Mouse (Mus musculus) stomach, embryonic 15.5 days (tissue): ENCODE measurements around the gene 1700016C15Rik. TPM values are rescaled to one million over a fixed set of nuclear protein-coding genes. Genes with fewer than 3 reads are reported as not detected.

ENCODE experiments used
- ATAC-seq: fragments of 200-750 bp; cut with Nextera tagmentation; 2 replicates; pipeline ENCODE4 v1.8.0; 2017; ENCODE audit warnings: low read depth, moderate number of reproducible peaks, moderate TSS enrichment; ENCODE audit not compliant: insufficient read depth, low FRiP score
- H3K27ac ChIP-seq: fragments of 300-500 bp; sonication (generic); 2 replicates; pipeline ENCODE4 v1.5.1; 2015; ENCODE audit warnings: mild to moderate bottlenecking, inconsistent platforms
- H3K27me3 ChIP-seq: fragments of 300-500 bp; sonication (generic); replicated peaks from 2 replicates; pipeline ENCODE4 v1.6.1; 2015; ENCODE audit warnings: inconsistent platforms
- H3K36me3 ChIP-seq: fragments of 300-500 bp; sonication (generic); 2 replicates; pipeline ENCODE4 v1.6.1; 2015; ENCODE audit warnings: inconsistent platforms
- H3K4me1 ChIP-seq: fragments of 300-500 bp; sonication (generic); 2 replicates; pipeline ENCODE4 v1.6.1; 2015; ENCODE audit warnings: inconsistent platforms
- H3K4me2 ChIP-seq: fragments of 300-500 bp; sonication (generic); 2 replicates; pipeline ENCODE4 v1.6.1; 2015; ENCODE audit warnings: mild to moderate bottlenecking, inconsistent platforms
- H3K4me3 ChIP-seq: fragments of 300-500 bp; sonication (generic); replicated peaks from 2 replicates; pipeline ENCODE4 v1.5.1; 2015; ENCODE audit warnings: inconsistent platforms
- H3K9ac ChIP-seq: fragments of 300-500 bp; sonication (generic); 2 replicates; pipeline ENCODE4 v1.6.1; 2015; ENCODE audit warnings: inconsistent platforms
- H3K9me3 ChIP-seq: fragments of 300-500 bp; sonication (generic); 2 replicates; pipeline ENCODE4 v1.6.1; 2016; ENCODE audit warnings: inconsistent platforms
- WGBS: fragments of 180-500 bp; shearing (Covaris S2); methylation state at CpG from one replicate; pipeline ENCODE4 v1.1.7; 2015; 5-methylcytosine and 5-hydroxymethylcytosine counted together
- polyA plus RNA-seq: library from polyadenylated mRNA; unstranded; fragments of >200 nt; fragmentation: Nextera tagmentation; extraction: Ambion mirVana; gene quantifications from 2 replicates; pipeline ENCODE4 v1.2.1, GENCODE M21; 2015

Gene 1700016C15Rik
- not detected in 2 replicates for polyA plus RNA-seq

- H3K9me3 ChIP-seq = no peaks in the 10 kb centered on the region
- ATAC-seq = peak; percentile 74
- WGBS = 64% methylated on average over 11 of the region's 11 CpGs
- no peak within 1 kb of the TSS for H3K4me2 ChIP-seq
- no peaks in the 10 kb centered on the region for H3K4me1 ChIP-seq
- H3K27ac ChIP-seq = peak within 1 kb of the TSS; percentile 89
- H3K27me3 ChIP-seq = no peaks in the 10 kb centered on the region
- no peaks in the 10 kb centered on the region for H3K36me3 ChIP-seq
- no peak within 1 kb of the TSS for H3K4me3 ChIP-seq
- H3K9ac ChIP-seq = no peak within 1 kb of the TSS
Observed at GRCm38 (mm10) chr1:177729043-177730024, at the start of gene 1700016C15Rik. Gene 1700016C15Rik (plus strand): TSS chr1:177729814.

GRCm38 (mm10) chr1:177681239-177681638 lies 48.4 kb upstream of the 1700016C15Rik start:
- ATAC-seq = no peak

GRCm38 (mm10) chr1:177683931-177684836 lies 45.4 kb upstream of the 1700016C15Rik start:
- Histone ChIP-seq H3K27me3 (no peaks in the 10 kb centered on the region), H3K27ac (no peak overlapping the region), H3K4me1 (no peaks in the 10 kb centered on the region), H3K9me3 (no peaks in the 10 kb centered on the region), H3K9ac (no peak overlapping the region), H3K4me2 (no peak overlapping the region), H3K4me3 (no peak overlapping the region), H3K36me3 (no peaks in the 10 kb centered on the region)
- ATAC-seq = no peak
- 57% methylated on average over 18 of the region's 18 CpGs for WGBS

More at GRCm38 (mm10) chr1:177681239-177681638, 48.4 kb upstream of the 1700016C15Rik start:
- Histone ChIP-seq H3K4me2 (no peak overlapping the region), H3K27me3 (no peaks in the 10 kb centered on the region), H3K4me1 (no peaks in the 10 kb centered on the region), H3K27ac (no peak overlapping the region), H3K9ac (no peak overlapping the region), H3K36me3 (no peaks in the 10 kb centered on the region), H3K4me3 (no peak overlapping the region), H3K9me3 (no peaks in the 10 kb centered on the region)
- 74% methylated on average over 11 of the region's 11 CpGs for WGBS

- no peaks in the 10 kb centered on the region for H3K27me3 ChIP-seq
- no peaks in the 10 kb centered on the region for H3K36me3 ChIP-seq
- no peaks in the 10 kb centered on the region for H3K9me3 ChIP-seq
- H3K4me1 ChIP-seq = no peaks in the 10 kb centered on the region
- no peak for ATAC-seq
- 7% methylated on average over 3 of the region's 3 CpGs for WGBS
- no peak overlapping the region for H3K4me3 ChIP-seq
- H3K27ac ChIP-seq = no peak overlapping the region
- no peak overlapping the region for H3K4me2 ChIP-seq
- H3K9ac ChIP-seq = no peak overlapping the region
Observed at GRCm38 (mm10) chr1:177684901-177685300, 44.7 kb upstream of the 1700016C15Rik start.

DNA sequence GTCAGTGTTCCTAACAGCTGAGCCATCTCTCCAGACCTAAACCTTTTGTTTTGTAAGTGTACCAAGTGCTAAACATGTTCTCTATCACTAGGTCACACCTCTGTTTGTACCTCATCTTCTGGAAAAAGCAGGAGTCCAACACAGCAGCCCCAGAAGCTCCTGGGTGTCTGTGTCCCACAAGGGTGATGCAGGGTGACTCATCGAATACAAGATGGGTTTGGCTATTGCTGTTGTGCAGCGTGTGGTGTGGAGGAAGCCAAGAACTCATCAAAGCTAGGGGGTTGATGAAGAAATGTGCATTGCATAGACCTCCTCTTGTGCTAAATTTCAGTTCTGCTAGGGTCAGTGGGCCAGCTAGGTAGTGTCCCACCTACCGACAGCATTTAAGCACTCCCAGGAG lies 43.5 kb upstream of the 1700016C15Rik start:
- Histone ChIP-seq H3K4me3 (no peak overlapping the region), H3K9me3 (no peaks in the 10 kb centered on the region), H3K36me3 (no peaks in the 10 kb centered on the region), H3K9ac (no peak overlapping the region), H3K27ac (no peak overlapping the region), H3K4me2 (no peak overlapping the region), H3K4me1 (no peaks in the 10 kb centered on the region), H3K27me3 (no peaks in the 10 kb centered on the region)
- no peak for ATAC-seq
- 72% methylated on average over 3 of the region's 3 CpGs for WGBS

GRCm38 (mm10) chr1:177686982-177687381 lies 42.6 kb upstream of the 1700016C15Rik start:
- Histone ChIP-seq H3K27me3 (no peaks in the 10 kb centered on the region), H3K36me3 (no peaks in the 10 kb centered on the region), H3K4me3 (no peak overlapping the region), H3K4me2 (no peak overlapping the region), H3K27ac (no peak overlapping the region), H3K9me3 (no peaks in the 10 kb centered on the region), H3K9ac (no peak overlapping the region), H3K4me1 (no peaks in the 10 kb centered on the region)
- no peak for ATAC-seq
- WGBS = 74% methylated on average over 5 of the region's 5 CpGs

DNA sequence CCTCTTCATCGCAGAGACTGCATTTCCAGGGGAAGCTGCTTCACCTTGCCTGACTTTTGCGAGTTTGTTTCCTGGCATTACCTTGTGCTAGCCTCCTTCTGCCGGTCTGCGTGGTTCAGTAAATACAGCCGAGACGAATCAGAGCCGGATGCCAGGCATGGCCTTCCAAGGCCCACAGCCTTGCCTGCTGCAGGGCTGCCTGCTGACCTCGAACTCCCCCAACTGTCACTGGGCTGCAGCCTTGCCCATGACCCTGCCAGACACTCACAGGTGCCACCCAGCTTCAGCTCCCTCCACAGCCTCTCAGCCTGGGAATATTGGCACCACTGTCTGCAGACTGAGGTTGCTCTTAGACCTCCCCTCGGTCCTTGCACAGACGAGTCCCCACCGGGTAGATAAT lies 37.1 kb upstream of the 1700016C15Rik start:
- WGBS = 74% methylated on average over 11 of the region's 11 CpGs
- H3K27ac ChIP-seq = no peak overlapping the region
- H3K4me1 ChIP-seq = 0 out of 2 replicates have a peak, but pooled peaks cover 7% of the 10 kb centered on the region
- no peak overlapping the region for H3K9ac ChIP-seq
- ATAC-seq = no peak
- no peak overlapping the region for H3K4me2 ChIP-seq
- H3K4me3 ChIP-seq = no peak overlapping the region
- no peaks in the 10 kb centered on the region for H3K36me3 ChIP-seq
- H3K9me3 ChIP-seq = no peaks in the 10 kb centered on the region
- no peaks in the 10 kb centered on the region for H3K27me3 ChIP-seq

DNA sequence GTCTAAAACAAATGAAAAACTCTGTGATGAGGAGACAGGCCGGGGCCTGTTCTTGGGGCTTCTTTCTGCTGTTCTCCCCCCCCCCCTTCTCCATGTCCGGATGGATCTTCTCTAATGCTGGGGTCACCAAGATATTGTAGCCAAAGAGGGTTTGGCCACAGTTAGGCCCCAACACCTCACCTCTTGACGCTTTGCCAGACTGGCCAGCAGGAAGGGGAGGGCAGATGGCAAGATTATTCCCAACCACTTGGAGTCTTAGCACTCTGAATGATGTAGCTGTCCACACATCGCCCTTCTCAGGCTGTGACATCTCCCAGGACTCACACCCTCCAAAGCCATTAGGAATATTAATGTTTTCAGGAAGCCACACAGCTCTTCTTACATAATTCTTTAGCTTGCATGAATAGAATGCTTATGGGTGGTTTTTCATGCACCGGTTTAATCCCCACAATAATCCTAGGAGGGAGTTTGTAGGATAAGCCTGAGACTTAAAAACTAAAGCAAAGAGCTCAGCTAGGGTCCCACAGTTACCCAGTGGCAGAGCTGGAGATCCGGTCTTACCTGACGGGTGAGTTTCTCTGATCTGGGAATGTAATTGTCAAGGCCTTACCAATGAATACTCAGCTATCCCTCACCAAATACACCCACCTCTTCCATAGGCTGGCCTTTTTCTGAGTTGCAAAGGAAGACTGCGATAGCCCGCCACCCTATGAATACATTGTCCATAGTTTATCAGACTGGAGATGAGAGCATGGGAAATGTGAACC lies 35.9 kb upstream of the 1700016C15Rik start:
- H3K27ac ChIP-seq = no peak overlapping the region; the same call in 1 of the 2 replicates
- 61% methylated on average over 9 of the region's 9 CpGs for WGBS
- 0 out of 2 replicates have a peak, but pooled peaks cover 7% of the 10 kb centered on the region for H3K4me1 ChIP-seq
- no peaks in the 10 kb centered on the region for H3K36me3 ChIP-seq
- H3K9ac ChIP-seq = no peak overlapping the region
- no peaks in the 10 kb centered on the region for H3K9me3 ChIP-seq
- H3K4me3 ChIP-seq = no peak overlapping the region
- peak; percentile 44; the same call in 1 of the 2 replicates for ATAC-seq
- no peak overlapping the region for H3K4me2 ChIP-seq
- no peaks in the 10 kb centered on the region for H3K27me3 ChIP-seq

DNA sequence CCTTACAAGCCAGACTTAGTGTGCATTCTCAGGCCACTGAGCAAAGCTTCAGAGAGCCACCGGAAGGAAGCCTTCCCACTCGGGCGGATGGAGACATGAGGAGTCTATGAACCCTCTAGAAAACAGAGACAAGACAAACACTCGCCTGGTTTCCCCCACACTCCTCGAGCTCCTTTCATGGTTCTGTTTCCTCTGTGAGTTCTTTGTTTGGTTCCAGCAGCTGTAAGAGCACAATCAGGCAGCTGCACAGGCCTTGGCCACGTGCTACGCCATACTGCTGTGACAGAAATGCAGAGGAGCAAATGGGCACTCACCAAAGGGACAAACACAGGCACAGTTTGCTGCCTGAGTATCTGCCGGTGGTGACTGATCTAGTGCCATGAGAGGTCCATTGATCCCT lies 29.1 kb upstream of the 1700016C15Rik start:
- Histone ChIP-seq H3K36me3 (no peaks in the 10 kb centered on the region), H3K27me3 (no peaks in the 10 kb centered on the region), H3K4me2 (no peak overlapping the region), H3K9me3 (no peaks in the 10 kb centered on the region), H3K4me3 (no peak overlapping the region), H3K4me1 (no peaks in the 10 kb centered on the region), H3K27ac (no peak overlapping the region), H3K9ac (no peak overlapping the region)
- no peak for ATAC-seq
- WGBS = 72% methylated on average over 8 of the region's 8 CpGs

- H3K27me3 ChIP-seq = no peaks in the 10 kb centered on the region
- 4% methylated on average over 15 of the region's 15 CpGs for WGBS
- ATAC-seq = peak; percentile 78
- H3K9me3 ChIP-seq = no peaks in the 10 kb centered on the region
- no peaks in the 10 kb centered on the region for H3K4me1 ChIP-seq
- H3K9ac ChIP-seq = peak overlapping the region; percentile 34
- H3K4me3 ChIP-seq = peak overlapping the region; percentile 45
- H3K4me2 ChIP-seq = peak overlapping the region; percentile 90
- H3K36me3 ChIP-seq = no peaks in the 10 kb centered on the region
- no peak overlapping the region for H3K27ac ChIP-seq
Observed at GRCm38 (mm10) chr1:177702481-177703146, 27.0 kb upstream of the 1700016C15Rik start.
